Mouse (Mus musculus) MEL (cell line): Measurements from ENCODE around the gene Dusp6.

Experiments used
- CTCF ChIP-seq, 3 experiments: IDR thresholded peaks in 2 of 3; conservative IDR thresholded peaks in 1 of 3; 2 replicates each; pipeline ENCODE4 v1.5.1; 2011 to 2012; ENCODE audit warnings: low read length in 3 of 3, low read depth in 2 of 3, mild to moderate bottlenecking in 2 of 3, improper control_type of control experiment in 1 of 3, inconsistent platforms in 1 of 3, mixed read lengths in 1 of 3, moderate library complexity in 1 of 3; ENCODE audit not compliant: control insufficient read depth in 1 of 3, insufficient read depth in 1 of 3, poor library complexity in 1 of 3, severe bottlenecking in 1 of 3
- GABPA ChIP-seq: IDR thresholded peaks from 2 replicates; pipeline ENCODE4 v1.6.1; 2012; ENCODE audit warnings: low read depth, mild to moderate bottlenecking, inconsistent platforms, low read length, improper control_type of control experiment, moderate library complexity
- JUND ChIP-seq: IDR thresholded peaks from 2 replicates; pipeline ENCODE4 v1.6.1; 2011; ENCODE audit warnings: low read depth, mild to moderate bottlenecking, improper control_type of control experiment, low read length
- TCF12 ChIP-seq: IDR thresholded peaks from 2 replicates; pipeline ENCODE4 v1.6.1; 2014; ENCODE audit warnings: low read depth, mild to moderate bottlenecking, inconsistent platforms, low read length, improper control_type of control experiment, moderate library complexity

DNA sequence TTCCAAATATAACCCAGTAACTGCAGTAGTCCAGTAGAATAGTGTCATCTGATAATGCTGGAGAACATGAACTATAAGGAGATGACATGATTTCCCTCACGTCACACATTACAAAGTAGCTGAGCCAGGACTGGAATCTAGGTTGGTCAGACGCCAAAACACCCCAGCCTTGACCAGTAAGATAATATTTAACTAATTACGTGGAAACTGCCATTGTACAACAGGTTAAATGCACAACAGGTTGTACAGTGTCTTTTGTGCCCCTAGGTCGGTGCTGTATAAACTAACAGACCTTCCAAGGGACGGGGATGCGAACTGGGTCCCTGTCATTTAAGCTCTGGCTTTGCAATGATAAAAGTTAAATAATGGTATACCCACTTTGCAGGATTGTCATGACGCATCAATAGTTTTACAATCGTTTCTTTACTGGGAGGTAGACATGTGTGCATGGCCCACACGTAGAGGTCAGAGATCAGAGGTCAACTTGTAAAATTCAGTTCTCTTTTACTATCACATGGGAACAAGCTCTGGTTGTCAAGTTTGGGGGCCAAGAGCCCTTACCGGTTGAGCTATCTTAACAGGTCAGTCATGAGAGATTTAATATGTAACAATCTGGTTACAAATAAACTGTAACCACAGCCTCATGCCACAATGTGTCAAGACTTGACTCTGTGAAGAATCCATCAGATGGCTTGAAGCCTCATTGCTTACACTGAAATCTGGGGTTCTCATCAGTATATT is 7.0 kb upstream of the Dusp6 start:
- TF ChIP-seq CTCF (IDR thresholded peaks at IDR 0.05 in 2 of 3, conservative IDR thresholded peaks at IDR 0.05 in 1 of 3; ENCODE audit: control insufficient read depth in 1 of 3, insufficient read depth in 1 of 3, low read depth in 2 of 3, low read length in 3 of 3, poor library complexity in 1 of 3, severe bottlenecking in 1 of 3) (no peak), JUND (no peak), TCF12 (no peak), GABPA (no peak)
